Mouse (Mus musculus) erythroid progenitor cell, adult 5-6 weeks (primary cell): Measurements from ENCODE around the gene Tmem132a. TPM values are rescaled to one million over a fixed set of nuclear protein-coding genes. Genes with fewer than 3 reads are reported as not detected.

ENCODE experiments used
- ATAC-seq: replicated peaks from 2 replicates; pipeline ENCODE4 v1.8.0; 2016; ENCODE audit warnings: moderate number of reproducible peaks, mild to moderate bottlenecking, moderate TSS enrichment, inconsistent platforms; ENCODE audit not compliant: poor library complexity, low FRiP score, severe bottlenecking
- total RNA-seq, 2 experiments: library from RNA; stranded (forward) in 1 of 2; stranded (reverse) in 1 of 2; fragments of 150-400 nt in 1 of 2; fragments of 186-747, 209-891 nt in 1 of 2; gene quantifications; 2 replicates each; pipeline versions ENCODE4 v1.2.3 to v1.2.4; 2015 to 2017; ENCODE audit warnings: low replicate concordance in 2 of 2

Tmem132a gene
- total RNA-seq (2015; ENCODE audit: low replicate concordance), result not detected in 2 replicates
- not detected in 2 replicates for total RNA-seq (2017; ENCODE audit: low replicate concordance)

GRCm38 (mm10) chr19:10869886-10870527 is at the start of gene Tmem132a:
Gene Tmem132a (minus strand): TSS chr19:10869940.
- ATAC-seq, result no peak

- no peak for ATAC-seq
These were observed 48.7 kb upstream of the Tmem132a start for GRCm38 (mm10) chr19:10918321-10918991.

- ATAC-seq, result no peak
These were observed 46.8 kb upstream of the Tmem132a start for GRCm38 (mm10) chr19:10916506-10916905.

DNA sequence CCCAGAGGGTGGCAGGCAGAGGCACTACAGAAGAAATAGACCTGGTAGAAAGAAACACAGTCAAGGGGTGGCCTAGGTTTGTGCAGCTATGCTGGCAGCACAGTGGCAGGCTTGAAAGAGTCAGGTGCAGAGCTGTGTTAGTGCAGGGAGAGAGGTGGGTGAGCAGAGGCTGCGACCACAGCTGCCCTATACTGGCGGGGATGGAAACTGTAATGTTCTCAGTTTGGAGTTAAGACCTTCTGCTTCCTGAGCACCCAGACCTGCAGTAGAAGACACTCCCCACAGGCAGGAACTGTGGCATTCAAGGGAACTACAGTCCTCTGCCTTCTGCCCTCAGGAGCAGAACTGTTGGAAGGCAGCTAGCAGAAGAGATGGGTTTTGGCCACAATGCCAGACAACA is 45.1 kb upstream of the Tmem132a start:
- no peak for ATAC-seq

GRCm38 (mm10) chr19:10914291-10914690 is 44.6 kb upstream of the Tmem132a start:
- ATAC-seq, result no peak

DNA sequence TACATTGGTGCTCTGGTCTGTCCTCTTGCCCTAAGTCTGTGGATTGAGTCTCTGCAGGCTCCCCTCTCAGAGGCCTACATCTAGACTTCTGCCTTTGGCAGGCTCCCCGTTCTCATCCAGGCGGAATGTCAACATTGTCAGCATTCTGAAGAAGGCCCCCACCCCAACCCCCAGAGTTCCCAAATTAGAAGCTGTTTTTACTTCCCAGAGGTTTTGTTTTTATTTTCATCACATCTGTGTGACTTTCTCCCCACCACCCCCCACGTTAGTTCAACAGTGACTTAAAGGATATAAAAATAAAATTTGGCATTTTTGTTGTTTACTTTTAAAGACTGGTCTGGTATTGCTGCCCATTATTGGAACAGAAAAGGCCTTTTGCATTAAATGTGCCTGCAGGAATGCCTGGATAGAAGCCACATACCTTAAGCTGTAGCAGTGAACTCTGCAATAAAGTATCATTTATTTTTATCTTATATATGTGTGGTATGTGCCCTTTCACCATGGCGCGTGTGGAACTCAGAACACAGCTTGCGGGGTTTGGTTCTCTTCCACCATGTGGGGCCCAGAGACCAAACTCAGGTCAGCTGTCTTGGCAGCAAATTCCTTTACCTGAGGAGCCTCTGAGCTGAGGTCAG is 39.5 kb upstream of the Tmem132a start:
- no peak for ATAC-seq

- ATAC-seq, result no peak
These were observed 38.2 kb upstream of the Tmem132a start for GRCm38 (mm10) chr19:10907891-10908290.

DNA sequence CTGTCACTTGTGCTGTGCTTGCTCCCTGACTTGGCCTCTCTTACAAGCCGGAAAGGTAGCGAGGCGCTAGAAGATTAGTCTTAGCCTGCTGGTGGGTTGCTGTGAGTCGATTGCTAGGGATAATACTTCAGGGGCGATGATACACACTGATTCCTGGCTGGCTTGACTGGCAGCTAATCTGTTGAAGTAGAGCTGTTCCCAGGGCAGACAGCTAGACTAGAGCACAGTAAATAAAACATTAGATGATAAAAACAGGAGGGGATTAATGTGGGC is 35.9 kb upstream of the Tmem132a start:
- ATAC-seq, result no peak

DNA sequence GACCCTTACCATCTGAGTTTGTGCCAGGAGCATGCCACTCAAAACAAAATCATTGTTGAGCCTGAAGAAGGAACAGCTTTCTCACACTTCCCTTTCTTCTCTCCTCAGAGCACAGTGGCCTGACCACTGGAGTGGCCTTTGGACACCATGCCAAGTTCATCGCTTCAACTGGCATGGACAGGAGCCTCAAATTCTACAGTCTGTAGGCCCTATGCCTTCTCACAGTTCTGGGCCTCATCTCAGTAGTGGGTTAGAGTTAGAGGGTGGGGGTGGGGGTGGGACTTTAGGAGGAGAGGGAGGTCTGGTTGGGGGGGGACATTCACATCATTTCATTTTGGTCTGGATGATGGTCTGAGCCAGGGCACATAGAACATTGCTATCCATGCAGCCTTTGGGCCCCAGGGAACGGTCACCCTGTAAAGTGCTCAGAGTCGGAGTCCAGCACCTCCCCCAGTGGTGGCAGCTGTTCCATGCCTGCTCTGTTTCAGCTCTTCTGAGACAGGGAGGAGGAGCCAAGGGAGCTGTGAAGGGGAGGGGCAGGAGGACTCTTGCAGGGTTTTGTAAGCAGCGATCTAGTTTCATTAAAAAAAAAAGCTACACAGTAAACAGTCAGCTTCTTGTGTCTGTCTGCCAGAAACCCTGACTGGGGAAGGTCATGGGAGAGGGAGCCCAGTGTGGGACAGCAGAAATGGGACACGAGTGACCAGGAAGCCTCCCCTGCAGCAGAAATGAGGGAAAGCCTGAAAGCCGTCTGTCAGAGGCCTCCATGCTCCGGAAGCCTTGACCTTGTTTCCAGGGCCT is 35.4 kb upstream of the Tmem132a start:
- no peak for ATAC-seq

GRCm38 (mm10) chr19:10904512-10904911 is 34.8 kb upstream of the Tmem132a start:
- ATAC-seq, result no peak

DNA sequence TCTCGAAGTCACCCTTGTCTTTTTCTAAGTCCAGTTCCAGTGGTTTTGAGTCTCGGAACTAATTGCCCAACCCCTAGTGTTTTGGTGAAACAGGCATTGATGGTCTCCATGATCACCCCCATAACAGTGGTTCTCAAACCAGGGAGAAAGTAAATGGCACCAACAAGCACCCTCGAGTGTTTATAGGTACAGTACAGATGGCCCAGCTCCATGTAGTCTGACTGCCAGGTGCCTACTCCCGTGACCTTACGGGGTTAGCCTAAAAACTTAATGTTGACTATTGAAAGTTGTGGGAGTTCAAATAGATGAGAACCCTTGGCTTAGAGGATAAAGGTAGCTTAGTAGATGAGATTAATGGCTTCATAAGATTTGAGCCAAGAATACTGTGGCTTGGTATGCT is 31.3 kb upstream of the Tmem132a start:
- no peak for ATAC-seq

DNA sequence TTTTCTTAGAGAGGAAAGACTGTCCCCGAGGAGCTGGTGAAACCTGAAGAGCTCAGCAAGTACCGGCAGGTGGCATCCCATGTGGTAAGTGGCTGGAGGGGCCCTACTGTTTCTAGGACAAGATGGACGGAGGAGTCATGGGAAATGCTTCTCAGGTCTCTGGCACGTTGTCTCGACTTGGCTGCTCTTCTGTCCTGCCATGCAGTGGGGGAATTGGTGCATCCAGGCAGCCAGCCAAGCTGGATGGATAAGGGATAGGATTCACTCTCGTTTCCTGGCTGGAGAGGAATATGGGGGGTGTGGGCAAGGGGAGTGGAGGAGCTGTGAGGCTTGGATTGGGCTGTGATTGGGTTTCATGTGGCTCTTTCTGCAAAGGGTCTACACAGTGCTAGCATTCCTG is 30.6 kb upstream of the Tmem132a start:
- ATAC-seq, result no peak

DNA sequence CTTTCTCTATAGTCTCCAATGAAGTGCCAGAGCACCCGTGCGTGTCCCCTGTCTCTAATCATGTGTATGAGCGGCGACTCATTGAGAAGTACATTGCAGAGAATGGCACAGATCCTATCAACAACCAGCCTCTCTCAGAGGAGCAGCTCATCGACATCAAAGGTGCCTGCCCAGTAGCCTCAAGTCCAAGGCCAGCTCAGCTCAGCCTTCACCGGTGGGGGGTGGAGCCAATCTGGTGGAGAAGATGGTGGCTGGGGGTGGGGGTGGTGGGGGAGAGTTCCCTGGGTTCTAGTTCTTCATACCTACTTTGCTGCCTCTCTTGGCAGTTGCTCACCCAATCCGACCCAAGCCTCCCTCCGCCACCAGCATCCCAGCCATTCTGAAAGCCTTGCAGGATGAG is 27.8 kb upstream of the Tmem132a start:
- ATAC-seq, result no peak

DNA sequence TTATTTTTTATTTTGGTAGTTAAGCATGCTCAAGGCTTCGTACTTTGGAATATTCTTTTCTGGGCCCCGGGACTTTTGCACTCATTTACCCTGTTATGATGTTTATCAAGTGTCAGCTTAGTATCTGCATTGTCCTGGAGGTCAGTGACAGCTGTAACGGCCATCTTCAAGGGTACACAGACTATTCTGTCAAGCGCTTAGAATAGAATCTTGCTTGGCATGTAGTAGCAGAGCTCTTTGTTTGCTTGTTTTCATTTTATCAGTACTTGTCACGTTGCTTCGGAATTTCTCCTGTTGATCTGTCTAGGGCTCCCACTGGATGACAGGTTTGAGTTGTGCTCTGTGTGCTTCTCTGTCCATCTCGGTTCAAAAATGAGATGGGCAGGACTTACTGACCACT is 27.1 kb upstream of the Tmem132a start:
- no peak for ATAC-seq

DNA sequence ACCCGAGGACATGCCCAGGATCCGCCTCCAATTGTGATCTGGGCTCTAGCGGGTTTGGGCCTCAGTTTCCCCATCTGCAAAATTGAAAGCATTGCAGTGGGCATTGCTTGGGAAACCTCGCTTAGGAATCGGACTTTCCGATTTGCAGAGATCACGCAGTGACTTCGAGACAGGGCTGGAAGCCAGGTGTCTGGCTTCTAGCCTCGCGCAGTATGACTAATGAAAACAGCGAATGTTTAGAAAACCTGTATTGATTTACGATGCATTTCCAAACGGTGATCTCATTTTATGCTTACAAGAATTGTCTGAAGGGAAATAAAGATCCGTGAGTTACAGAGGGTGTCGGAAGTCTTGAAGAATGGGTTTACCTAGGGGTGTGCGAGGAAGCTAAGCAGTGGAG is 26.0 kb upstream of the Tmem132a start:
- no peak for ATAC-seq

GRCm38 (mm10) chr19:10895016-10895528 is 25.3 kb upstream of the Tmem132a start, which contains the start of gene Prpf19:
Gene Prpf19 (plus strand): TSS chr19:10895231.
- peak; percentile 99 for ATAC-seq

DNA sequence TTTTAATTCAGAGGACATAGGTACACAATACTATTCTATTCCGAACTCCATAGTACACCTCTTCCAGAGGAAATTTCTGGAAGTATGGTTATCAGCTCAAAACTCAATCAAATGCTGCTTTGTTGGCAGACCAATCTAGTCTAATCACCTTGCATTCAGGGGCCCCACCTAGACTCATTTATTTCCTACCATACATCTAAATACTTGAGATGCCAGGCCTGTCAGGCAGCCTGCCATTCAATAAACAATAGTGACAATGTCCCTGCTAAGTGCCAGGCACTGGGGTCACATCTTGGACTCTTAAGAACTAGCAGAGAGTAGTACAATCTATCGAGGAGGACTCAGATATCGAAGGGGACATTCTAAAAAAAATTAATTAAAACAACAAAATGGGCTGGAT is 22.5 kb upstream of the Tmem132a start:
- ATAC-seq, result no peak

DNA sequence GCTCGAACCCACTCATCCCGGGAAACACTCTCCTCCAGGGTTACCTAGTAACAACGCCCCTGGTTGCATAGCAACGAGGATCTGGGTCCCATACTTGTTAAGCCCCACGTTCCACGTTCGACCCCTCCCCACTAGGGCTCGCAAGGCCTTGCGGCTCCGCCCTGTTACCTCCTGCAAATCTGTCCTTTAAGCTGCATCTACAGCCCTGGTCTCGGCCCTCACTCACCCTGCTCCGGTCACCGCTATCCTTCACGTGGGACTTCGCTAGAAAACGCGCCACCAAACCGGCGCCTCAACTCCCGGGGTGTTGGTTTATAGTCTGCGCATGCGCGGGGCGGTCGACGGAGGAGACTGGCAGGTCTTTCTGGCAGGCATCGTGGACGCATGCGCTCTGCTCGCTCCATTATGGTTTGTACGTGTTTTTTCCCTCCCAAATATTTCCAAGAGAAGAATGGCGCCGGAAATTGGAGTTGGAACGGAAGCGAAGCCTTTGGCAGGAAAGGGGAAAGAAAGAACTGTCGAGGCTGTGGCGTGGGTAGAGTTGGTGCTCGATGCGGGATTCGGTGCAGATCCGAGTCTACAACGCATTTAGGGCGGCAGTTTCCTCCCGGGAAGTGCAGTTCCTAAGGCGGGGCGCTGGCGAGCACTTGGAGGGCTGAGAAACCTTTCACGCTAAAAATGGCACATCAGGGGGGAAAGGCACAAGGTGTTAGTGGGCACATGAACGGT is 11.8 kb upstream of the Tmem132a start, which contains the start of gene Tmem109:
Tmem109 (minus strand) TSS at position 576 of the 729 bp plus-strand sequence.
- ATAC-seq, result peak; percentile 94

DNA sequence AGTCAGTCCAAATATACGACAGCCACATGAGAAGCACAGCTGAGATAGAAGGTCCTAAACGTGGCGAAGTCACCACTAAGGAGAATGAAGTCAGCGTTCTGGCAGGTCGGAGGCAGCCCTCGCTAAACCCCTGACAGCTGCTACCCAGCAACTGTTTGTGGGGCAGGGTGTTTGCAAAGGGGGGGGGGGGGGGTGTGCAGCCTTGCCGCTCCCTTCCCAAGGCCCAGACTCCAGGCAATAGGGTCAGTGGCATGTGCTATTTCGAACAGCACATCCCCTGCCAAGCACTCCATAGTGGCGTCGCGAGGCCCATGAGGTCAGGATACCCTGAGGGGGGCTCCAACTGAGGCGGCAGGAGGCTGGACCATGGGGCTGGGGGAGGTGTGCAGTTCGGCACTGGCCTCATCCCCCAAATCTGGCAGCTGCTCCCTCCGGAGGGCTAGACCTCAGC is 11.3 kb upstream of the Tmem132a start:
- ATAC-seq, result 0 out of 2 replicates have a peak, but pooled peaks have one; percentile 10
